Mouse (Mus musculus) heart, embryonic 15.5 days (tissue): ENCODE data around the gene Tgds. TPM values are rescaled to one million over a fixed set of nuclear protein-coding genes. Genes with fewer than 3 reads are reported as not detected.
"Not testable (repeated sequence)": the region's sequence is repeated elsewhere in the genome, so short reads cannot be mapped to it uniquely, and the experiment has no call there.

Experiments used
- ATAC-seq: fragments of 200-750 bp; cut with Nextera tagmentation; replicated peaks from 2 replicates; pipeline ENCODE4 v1.8.0; 2017; ENCODE audit warnings: low read depth, moderate TSS enrichment; ENCODE audit not compliant: insufficient number of reproducible peaks, insufficient read depth, low FRiP score
- H3K27ac ChIP-seq: fragments of 300-500 bp; sonication (generic); 2 replicates; pipeline ENCODE4 v1.5.1; 2015; ENCODE audit warnings: mild to moderate bottlenecking, inconsistent platforms
- H3K27me3 ChIP-seq: fragments of 300-500 bp; sonication (generic); 2 replicates; pipeline ENCODE4 v1.6.1; 2015; ENCODE audit warnings: inconsistent platforms
- H3K36me3 ChIP-seq: fragments of 300-500 bp; sonication (generic); 2 replicates; pipeline ENCODE4 v1.6.1; 2015; ENCODE audit warnings: mild to moderate bottlenecking, inconsistent platforms
- H3K4me1 ChIP-seq: fragments of 300-500 bp; sonication (generic); replicated peaks from 2 replicates; pipeline ENCODE4 v1.6.1; 2015; ENCODE audit warnings: inconsistent platforms
- H3K4me2 ChIP-seq: fragments of 300-500 bp; sonication (generic); 2 replicates; pipeline ENCODE4 v1.6.1; 2015; ENCODE audit warnings: inconsistent platforms, mild to moderate bottlenecking, moderate library complexity
- H3K4me3 ChIP-seq: fragments of 300-500 bp; sonication (generic); 2 replicates; pipeline ENCODE4 v1.5.1; 2015; ENCODE audit warnings: mild to moderate bottlenecking, inconsistent platforms
- H3K9ac ChIP-seq: fragments of 300-500 bp; sonication (generic); 2 replicates; pipeline ENCODE4 v1.6.1; 2015; ENCODE audit warnings: mild to moderate bottlenecking, inconsistent platforms
- H3K9me3 ChIP-seq: fragments of 300-500 bp; sonication (generic); replicated peaks from 2 replicates; pipeline ENCODE4 v1.6.1; 2016; ENCODE audit warnings: inconsistent platforms
- WGBS: fragments of 180-500 bp; shearing (Covaris S2); methylation state at CpG from one replicate; pipeline ENCODE4 v1.1.7; 2015; ENCODE audit warnings: mixed read lengths; 5-methylcytosine and 5-hydroxymethylcytosine counted together
- polyA plus RNA-seq: library from polyadenylated mRNA; unstranded; fragments of >200 nt; fragmentation: Nextera tagmentation; extraction: Ambion mirVana; gene quantifications from 2 replicates; pipeline ENCODE4 v1.2.1, GENCODE M21; 2015

Gene Tgds
- polyA plus RNA-seq, 1 experiment from 2014 or later, result 25.8 TPM

GRCm38 (mm10) chr14:118156740-118157139 is 24.2 kb upstream of the Tgds start:
- no peak overlapping the region for H3K4me3 ChIP-seq
- H3K9me3 ChIP-seq, result no peaks in the 10 kb centered on the region
- H3K27me3 ChIP-seq, result no peaks in the 10 kb centered on the region
- peaks cover 24% of the 10 kb centered on the region for H3K36me3 ChIP-seq
- no peak for ATAC-seq
- no peak overlapping the region for H3K9ac ChIP-seq
- H3K27ac ChIP-seq, result no peak overlapping the region
- 0 out of 2 replicates have a peak, but pooled peaks cover 1% of the 10 kb centered on the region for H3K4me1 ChIP-seq
- no peak overlapping the region for H3K4me2 ChIP-seq
- 85% methylated on average over 10 of the region's 10 CpGs for WGBS

GRCm38 (mm10) chr14:118156056-118156455 is 23.5 kb upstream of the Tgds start:
- not testable (repeated sequence) for H3K9me3 ChIP-seq, H3K9ac ChIP-seq, H3K27ac ChIP-seq, H3K4me2 ChIP-seq, H3K27me3 ChIP-seq, ATAC-seq, H3K4me1 ChIP-seq, H3K4me3 ChIP-seq
- peaks cover 18% of the 10 kb centered on the region for H3K36me3 ChIP-seq
- whole genome bisulfite sequencing, result 92% methylated on average over 16 of the region's 16 CpGs

DNA sequence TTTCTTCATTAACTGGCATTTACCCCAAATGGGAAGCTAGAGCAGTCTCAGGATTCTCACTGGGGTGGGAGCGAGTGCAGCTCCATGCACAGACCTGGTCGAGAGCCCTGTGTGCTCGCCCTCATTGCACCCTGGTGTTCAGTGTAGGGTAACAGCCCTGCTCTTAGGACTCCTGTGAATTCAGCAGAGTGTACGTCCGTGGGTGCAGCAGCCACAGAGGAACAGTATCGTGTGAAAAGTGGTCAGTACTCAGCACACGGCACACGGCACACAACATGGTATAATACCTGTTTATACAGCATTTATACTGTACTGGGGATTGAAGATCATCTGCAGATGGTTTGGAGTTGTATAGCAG is 19.7 kb upstream of the Tgds start:
- no peak overlapping the region for H3K4me2 ChIP-seq
- ATAC-seq, result no peak
- H3K4me1 ChIP-seq, result 0 out of 2 replicates have a peak, but pooled peaks cover 9% of the 10 kb centered on the region
- H3K4me3 ChIP-seq, result no peak overlapping the region
- 91% methylated on average over 8 of the region's 8 CpGs for WGBS
- no peaks in the 10 kb centered on the region for H3K9me3 ChIP-seq
- peaks cover 4% of the 10 kb centered on the region for H3K36me3 ChIP-seq
- H3K9ac ChIP-seq, result no peak overlapping the region
- H3K27me3 ChIP-seq, result no peaks in the 10 kb centered on the region
- no peak overlapping the region for H3K27ac ChIP-seq

DNA sequence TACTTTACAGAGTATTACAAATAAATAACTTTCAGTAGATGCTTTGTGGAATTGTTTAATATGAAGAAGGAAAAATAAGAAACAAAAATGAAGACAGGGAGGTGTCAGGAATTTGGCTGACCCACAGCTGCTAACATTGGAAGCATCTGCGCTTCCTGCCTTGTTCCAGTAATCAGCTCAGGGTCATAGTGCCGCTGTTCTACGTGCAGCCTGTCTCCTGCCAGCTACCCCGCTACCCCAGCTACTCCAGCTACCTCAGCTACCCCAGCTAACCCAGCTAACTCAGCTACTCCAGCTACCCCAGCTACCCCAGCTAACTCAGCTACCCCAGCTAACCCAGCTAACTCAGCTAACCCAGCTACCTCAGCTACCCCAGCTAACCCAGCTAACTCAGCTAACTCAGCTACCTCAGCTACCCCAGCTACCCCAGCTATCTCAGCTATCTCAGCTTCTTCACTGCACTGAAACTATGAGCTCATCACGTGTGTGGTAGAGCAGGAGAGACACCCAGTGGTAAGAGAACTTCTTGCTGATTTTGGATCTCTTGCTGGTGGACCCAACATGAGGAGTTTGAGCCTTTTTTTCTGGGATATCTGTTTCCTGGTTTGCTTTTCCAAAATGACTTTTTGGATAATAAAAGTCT is 19.2 kb upstream of the Tgds start:
- no peak overlapping the region for H3K4me3 ChIP-seq
- ATAC-seq, result no peak; the same call in 1 of the 2 replicates
- peaks cover 4% of the 10 kb centered on the region for H3K36me3 ChIP-seq
- H3K4me1 ChIP-seq, result 0 out of 2 replicates have a peak, but pooled peaks cover 9% of the 10 kb centered on the region
- H3K9ac ChIP-seq, result no peak overlapping the region
- no peak overlapping the region for H3K4me2 ChIP-seq
- H3K9me3 ChIP-seq, result no peaks in the 10 kb centered on the region
- H3K27me3 ChIP-seq, result no peaks in the 10 kb centered on the region
- H3K27ac ChIP-seq, result no peak overlapping the region
- 51% methylated on average over 5 of the region's 5 CpGs for WGBS

GRCm38 (mm10) chr14:118150656-118151551 is 18.3 kb upstream of the Tgds start:
- no peak overlapping the region for H3K27ac ChIP-seq
- no peaks in the 10 kb centered on the region for H3K27me3 ChIP-seq
- no peaks in the 10 kb centered on the region for H3K9me3 ChIP-seq
- no peak for ATAC-seq
- H3K9ac ChIP-seq, result no peak overlapping the region
- WGBS, result 77% methylated on average over 26 of the region's 26 CpGs
- H3K4me2 ChIP-seq, result no peak overlapping the region
- peaks cover 4% of the 10 kb centered on the region for H3K36me3 ChIP-seq
- no peak overlapping the region for H3K4me3 ChIP-seq
- 0 out of 2 replicates have a peak, but pooled peaks cover 9% of the 10 kb centered on the region for H3K4me1 ChIP-seq

DNA sequence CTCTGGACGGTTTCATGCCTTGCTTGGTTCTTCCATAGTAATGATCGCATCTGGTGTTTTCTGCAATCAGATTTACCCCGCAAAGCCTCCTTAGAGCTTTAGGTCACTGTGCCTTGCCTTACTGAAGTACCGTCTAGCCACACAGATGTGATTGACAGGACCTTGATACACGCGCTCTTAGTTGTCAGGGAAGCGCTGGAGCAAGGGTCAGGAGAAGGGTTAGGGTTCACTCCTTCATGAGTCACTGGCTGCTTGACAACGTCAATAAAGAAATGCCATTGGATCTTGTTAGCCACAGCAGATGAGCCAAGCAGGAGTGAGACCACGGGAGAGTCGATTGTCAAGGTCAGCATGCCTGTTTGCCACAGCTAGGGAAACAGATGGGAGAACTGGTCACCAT is 16.0 kb upstream of the Tgds start:
- Histone ChIP-seq H3K4me3 (no peak overlapping the region), H3K4me2 (no peak overlapping the region), H3K36me3 (peaks cover 4% of the 10 kb centered on the region), H3K27me3 (no peaks in the 10 kb centered on the region), H3K27ac (no peak overlapping the region), H3K4me1 (0 out of 2 replicates have a peak, but pooled peaks cover 9% of the 10 kb centered on the region), H3K9me3 (no peaks in the 10 kb centered on the region), H3K9ac (no peak overlapping the region)
- WGBS, result 79% methylated on average over 10 of the region's 10 CpGs
- ATAC-seq, result no peak

- H3K36me3 ChIP-seq, result peaks cover 4% of the 10 kb centered on the region; the same call in 1 of the 2 replicates
- no peaks in the 10 kb centered on the region for H3K9me3 ChIP-seq
- H3K27ac ChIP-seq, result no peak overlapping the region
- no peaks in the 10 kb centered on the region for H3K27me3 ChIP-seq
- H3K4me3 ChIP-seq, result no peak overlapping the region
- H3K9ac ChIP-seq, result no peak overlapping the region
- H3K4me1 ChIP-seq, result 0 out of 2 replicates have a peak, but pooled peaks cover 9% of the 10 kb centered on the region
- no peak for ATAC-seq
- H3K4me2 ChIP-seq, result no peak overlapping the region
- 95% methylated on average over 13 of the region's 13 CpGs for WGBS
These were observed 15.5 kb upstream of the Tgds start for GRCm38 (mm10) chr14:118148046-118148445.

DNA sequence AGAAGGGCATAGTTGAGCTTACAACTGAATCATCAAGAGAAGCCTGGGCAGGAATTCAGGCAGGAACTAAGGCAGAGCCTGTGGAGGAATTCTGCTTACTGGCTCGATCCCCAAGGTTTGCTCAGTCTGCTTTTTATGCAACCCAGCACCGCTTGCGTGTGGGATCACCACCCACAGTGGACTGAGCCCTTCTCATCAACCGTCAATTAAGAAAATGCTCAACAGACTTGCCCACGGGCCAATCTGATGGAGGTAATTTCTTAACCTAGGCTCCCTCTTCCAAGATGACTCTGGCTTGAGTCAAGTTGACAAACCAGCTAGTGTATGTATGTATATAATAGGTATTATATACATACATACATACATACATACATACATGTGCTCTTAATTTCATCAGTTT is 9.7 kb upstream of the Tgds start:
- H3K27ac ChIP-seq, result no peak overlapping the region
- no peaks in the 10 kb centered on the region for H3K9me3 ChIP-seq
- peaks cover 7% of the 10 kb centered on the region for H3K4me1 ChIP-seq
- H3K4me2 ChIP-seq, result no peak overlapping the region
- no peak for ATAC-seq
- 93% methylated on average over 5 of the region's 5 CpGs for WGBS
- H3K36me3 ChIP-seq, result peaks cover 27% of the 10 kb centered on the region
- H3K4me3 ChIP-seq, result no peak overlapping the region
- H3K9ac ChIP-seq, result no peak overlapping the region
- no peaks in the 10 kb centered on the region for H3K27me3 ChIP-seq

DNA sequence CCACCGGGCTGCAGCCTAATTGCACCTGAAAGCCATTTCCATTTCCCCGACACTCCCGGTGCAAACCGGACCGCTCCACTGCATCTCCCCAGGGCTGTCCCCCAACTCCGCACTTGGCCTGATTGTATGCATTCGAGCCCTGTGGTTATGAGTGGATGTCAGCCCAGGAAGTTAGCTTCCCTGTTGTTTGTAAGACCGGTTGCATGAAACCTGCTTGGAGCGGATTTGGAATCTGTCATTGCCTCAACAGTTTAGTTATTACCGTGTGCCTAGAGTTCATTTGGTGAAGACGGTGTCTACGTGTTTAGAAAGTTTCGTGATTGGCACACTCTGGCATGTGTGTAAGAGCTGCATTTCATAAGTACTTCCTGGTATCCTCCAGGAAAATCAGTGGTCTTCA is 4.9 kb upstream of the Tgds start:
- H3K27ac ChIP-seq, result peak overlapping the region; percentile 63
- H3K36me3 ChIP-seq, result peaks cover 27% of the 10 kb centered on the region
- H3K9ac ChIP-seq, result peak overlapping the region; percentile 86
- ATAC-seq, result peak; percentile 5; the same call in 1 of the 2 replicates
- 0 out of 2 replicates have a peak, but pooled peaks cover 4% of the 10 kb centered on the region for H3K27me3 ChIP-seq
- H3K9me3 ChIP-seq, result no peaks in the 10 kb centered on the region
- H3K4me3 ChIP-seq, result peak overlapping the region; percentile 75
- WGBS, result 1% methylated on average over 13 of the region's 13 CpGs
- H3K4me2 ChIP-seq, result peak overlapping the region; percentile 76
- H3K4me1 ChIP-seq, result peaks cover 15% of the 10 kb centered on the region

GRCm38 (mm10) chr14:118136744-118137452 is 4.3 kb upstream of the Tgds start, which contains the start of gene Gpr180:
Gene Gpr180 (plus strand): TSS chr14:118137158.
- WGBS, result under 1% methylated on average over 77 of the region's 77 CpGs
- Histone ChIP-seq H3K4me2 (peak within 1 kb of the TSS; percentile 76), H3K9ac (peak within 1 kb of the TSS; percentile 86), H3K36me3 (peaks cover 24% of the 10 kb centered on the region), H3K27ac (peak within 1 kb of the TSS; percentile 63), H3K4me3 (peak within 1 kb of the TSS; percentile 75), H3K27me3 (0 out of 2 replicates have a peak, but pooled peaks cover 4% of the 10 kb centered on the region), H3K9me3 (no peaks in the 10 kb centered on the region), H3K4me1 (peaks cover 17% of the 10 kb centered on the region)
- peak; percentile 96 for ATAC-seq
